Mouse (Mus musculus): ENCODE data around the gene Hspa5. TPM values are rescaled to one million over a fixed set of nuclear protein-coding genes. Genes with fewer than 3 reads are reported as not detected.
"Not testable (repeated sequence)": the region's sequence is repeated elsewhere in the genome, so short reads cannot be mapped to it uniquely, and the experiment has no call there.

Hspa5 gene
- total RNA-seq, 2 experiments from 2014 or later, result 256 to 388 TPM

- intact Hi-C loops (cut with DNase I), result no loop called here
- no peak for DNase-seq (ENCODE audit: low spot score in 2 of 2)
Observed at GRCm38 (mm10) chr2:34803746-34804145, 32.0 kb downstream of the Hspa5 start.

- no peak for DNase-seq (ENCODE audit: low spot score in 2 of 2)
- intact Hi-C loops (cut with DNase I), result no loop called here
Observed at GRCm38 (mm10) chr2:34804172-34804571, 32.4 kb downstream of the Hspa5 start.

- no peak for DNase-seq (ENCODE audit: low spot score in 2 of 2)
- intact Hi-C loops (cut with DNase I), result no loop called here
Observed at GRCm38 (mm10) chr2:34804815-34805214, 33.0 kb downstream of the Hspa5 start.

- intact Hi-C loops (cut with DNase I), result no loop called here
Observed at GRCm38 (mm10) chr2:34805364-34805950, 33.7 kb downstream of the Hspa5 start.

GRCm38 (mm10) chr2:34808057-34808456 is 36.3 kb downstream of the Hspa5 start:
- DNase-seq (ENCODE audit: low spot score in 2 of 2), result no peak
- intact Hi-C loops (cut with DNase I), result no loop called here

More at GRCm38 (mm10) chr2:34805364-34805950, 33.7 kb downstream of the Hspa5 start:
- no peak for DNase-seq (ENCODE audit: low spot score in 2 of 2)

GRCm38 (mm10) chr2:34809568-34809967 is 37.8 kb downstream of the Hspa5 start:
- DNase-seq (ENCODE audit: low spot score in 2 of 2), result no peak
- intact Hi-C loops (cut with DNase I), result no loop called here

- no peak for DNase-seq (ENCODE audit: low spot score in 2 of 2)
- intact Hi-C loops (cut with DNase I), result no loop called here
Observed at GRCm38 (mm10) chr2:34810775-34811174, 39.0 kb downstream of the Hspa5 start.

GRCm38 (mm10) chr2:34812706-34813105 is 40.9 kb downstream of the Hspa5 start:
- intact Hi-C loops (cut with DNase I), result no loop called here
- DNase-seq (ENCODE audit: low spot score in 2 of 2), result no peak

- intact Hi-C loops (cut with DNase I); DNase-seq (ENCODE audit: low spot score in 2 of 2): not testable (repeated sequence)
Observed at GRCm38 (mm10) chr2:34815893-34816292, 44.1 kb downstream of the Hspa5 start.

- intact Hi-C loops (cut with DNase I), result no loop called here
- DNase-seq (ENCODE audit: low spot score in 2 of 2), result no peak
Observed at GRCm38 (mm10) chr2:34818492-34818891, 46.7 kb downstream of the Hspa5 start.

- DNase-seq (ENCODE audit: low spot score in 2 of 2), result peak; percentile 89 to 95
- intact Hi-C loops (cut with DNase I), result loop anchor here (1.0 kb wide), 1 partner anchor 45 kb away; no protein-coding TSS in a partner anchor
Observed at GRCm38 (mm10) chr2:34825827-34826459, 54.2 kb downstream of the Hspa5 start, which contains the start of gene Fbxw2. Gene Fbxw2 (minus strand): TSS chr2:34826311.

- intact Hi-C loops (cut with DNase I), result loop anchor here (1.0 kb wide), 1 partner anchor 45 kb away; no protein-coding TSS in a partner anchor
- no peak for DNase-seq (ENCODE audit: low spot score in 2 of 2)
Observed at GRCm38 (mm10) chr2:34826460-34827231, 54.9 kb downstream of the Hspa5 start.

Other genes with a start within 250 kb of the Hspa5 start
- 100 to 1,000 TPM in 1 of 2 experiments, 10 to 100 TPM in 1; 93.3 to 109 TPM for gene Gapvd1, start 16.7 kb upstream of the Hspa5 start, total RNA-seq (2021)
- gene Rabepk, start 27.9 kb downstream of the Hspa5 start, total RNA-seq (2021), result 10 to 100 TPM; 29.2 to 36.3 TPM
- 10 to 100 TPM; 88.7 to 94.6 TPM for gene Fbxw2, start 54.3 kb downstream of the Hspa5 start, total RNA-seq (2021)
- gene Gm34653, start 61.0 kb downstream of the Hspa5 start, total RNA-seq (2021), result not detected
- gene Cutal, start 102.4 kb downstream of the Hspa5 start, total RNA-seq (2021), result under 1 TPM; 0.37 to 0.93 TPM
- 10 to 100 TPM; 35.7 to 35.9 TPM for gene Psmd5, start 103.0 kb downstream of the Hspa5 start, total RNA-seq (2021)
- gene Phf19, start 142.1 kb downstream of the Hspa5 start, total RNA-seq (2021), result 1 to 10 TPM in 1 of 2 experiments, under 1 TPM in 1; 0.29 to 1.4 TPM
- gene Traf1, start 189.8 kb downstream of the Hspa5 start, total RNA-seq (2021), result 1 to 10 TPM; 1.2 to 1.4 TPM